Mouse (Mus musculus): Measurements from ENCODE around the gene Ift22. TPM values are rescaled to one million over a fixed set of nuclear protein-coding genes. Genes with fewer than 3 reads are reported as not detected.

Ift22 gene
- polyA plus RNA-seq (2014; fragmentation: Illumina TruSeq; extraction: RNeasy Lipid Tissue Mini Kit (QIAGEN cat#74804); ENCODE audit: low replicate concordance): 3.0 TPM

GRCm38 (mm10) chr5:136907991-136908857 is at the start of gene Ift22:
Gene Ift22 (plus strand): TSS chr5:136908150.

GRCm38 (mm10) chr5:136882788-136883439 is 25.0 kb upstream of the Ift22 start, which contains the start of gene Col26a1:
Gene Col26a1 (minus strand): TSS chr5:136883209.

GRCm38 (mm10) chr5:136953015-136953414 is 45.1 kb downstream of the Ift22 start, which contains the start of gene Fis1:
Gene Fis1 (plus strand): TSS chr5:136953275.

Other genes with a start within 250 kb of the Ift22 start
- gene Myl10, start 215.0 kb upstream of the Ift22 start, polyA plus RNA-seq (2014; fragmentation: Illumina TruSeq; extraction: RNeasy Lipid Tissue Mini Kit (QIAGEN cat#74804); ENCODE audit: low replicate concordance): not detected
- gene Col26a1, start 24.9 kb upstream of the Ift22 start, polyA plus RNA-seq (2014; fragmentation: Illumina TruSeq; extraction: RNeasy Lipid Tissue Mini Kit (QIAGEN cat#74804); ENCODE audit: low replicate concordance): not detected
- gene Fis1, start 45.1 kb downstream of the Ift22 start, polyA plus RNA-seq (2014; fragmentation: Illumina TruSeq; extraction: RNeasy Lipid Tissue Mini Kit (QIAGEN cat#74804); ENCODE audit: low replicate concordance): 3.2 TPM
- 94.9 TPM for gene Cldn15, start 58.5 kb downstream of the Ift22 start, polyA plus RNA-seq (2014; fragmentation: Illumina TruSeq; extraction: RNeasy Lipid Tissue Mini Kit (QIAGEN cat#74804); ENCODE audit: low replicate concordance)
- gene Plod3, start 78.9 kb downstream of the Ift22 start, polyA plus RNA-seq (2014; fragmentation: Illumina TruSeq; extraction: RNeasy Lipid Tissue Mini Kit (QIAGEN cat#74804); ENCODE audit: low replicate concordance): 0.45 TPM
- gene Znhit1, start 79.9 kb downstream of the Ift22 start, polyA plus RNA-seq (2014; fragmentation: Illumina TruSeq; extraction: RNeasy Lipid Tissue Mini Kit (QIAGEN cat#74804); ENCODE audit: low replicate concordance): 1.9 TPM
- not detected for gene Vgf, start 118.2 kb downstream of the Ift22 start, polyA plus RNA-seq (2014; fragmentation: Illumina TruSeq; extraction: RNeasy Lipid Tissue Mini Kit (QIAGEN cat#74804); ENCODE audit: low replicate concordance)
- 10.1 TPM for gene Ap1s1, start 138.0 kb downstream of the Ift22 start, polyA plus RNA-seq (2014; fragmentation: Illumina TruSeq; extraction: RNeasy Lipid Tissue Mini Kit (QIAGEN cat#74804); ENCODE audit: low replicate concordance)
- 1.2 TPM for gene Serpine1, start 164.1 kb downstream of the Ift22 start, polyA plus RNA-seq (2014; fragmentation: Illumina TruSeq; extraction: RNeasy Lipid Tissue Mini Kit (QIAGEN cat#74804); ENCODE audit: low replicate concordance)
- gene Trim56, start 208.1 kb downstream of the Ift22 start, polyA plus RNA-seq (2014; fragmentation: Illumina TruSeq; extraction: RNeasy Lipid Tissue Mini Kit (QIAGEN cat#74804); ENCODE audit: low replicate concordance): 26.4 TPM
- gene Muc3, start 241.2 kb downstream of the Ift22 start, polyA plus RNA-seq (2014; fragmentation: Illumina TruSeq; extraction: RNeasy Lipid Tissue Mini Kit (QIAGEN cat#74804); ENCODE audit: low replicate concordance): 739 TPM

All from small intestine, adult 10 weeks (tissue).